Mouse (Mus musculus) myocyte (in vitro differentiated cells): ENCODE data around the gene Plcb3.

Experiments used
- POLR2A ChIP-seq: IDR thresholded peaks from one replicate; pipeline ENCODE4 v1.6.1; 2011; ENCODE audit warnings: low read depth, mild to moderate bottlenecking, control low read depth, moderate library complexity; ENCODE audit not compliant: insufficient read length
- POLR2AphosphoS2 ChIP-seq: IDR thresholded peaks from one replicate; pipeline ENCODE4 v1.6.1; 2011; ENCODE audit warnings: low read depth, control low read depth; ENCODE audit not compliant: insufficient read length
- SRF ChIP-seq: IDR thresholded peaks from one replicate; pipeline ENCODE4 v1.6.1; 2011; ENCODE audit warnings: low read depth; ENCODE audit not compliant: control insufficient read depth, insufficient read length
- TCF12 ChIP-seq: IDR thresholded peaks from one replicate; pipeline ENCODE4 v1.6.1; 2011; ENCODE audit warnings: mild to moderate bottlenecking, control low read depth; ENCODE audit not compliant: poor library complexity, insufficient read depth, severe bottlenecking

DNA sequence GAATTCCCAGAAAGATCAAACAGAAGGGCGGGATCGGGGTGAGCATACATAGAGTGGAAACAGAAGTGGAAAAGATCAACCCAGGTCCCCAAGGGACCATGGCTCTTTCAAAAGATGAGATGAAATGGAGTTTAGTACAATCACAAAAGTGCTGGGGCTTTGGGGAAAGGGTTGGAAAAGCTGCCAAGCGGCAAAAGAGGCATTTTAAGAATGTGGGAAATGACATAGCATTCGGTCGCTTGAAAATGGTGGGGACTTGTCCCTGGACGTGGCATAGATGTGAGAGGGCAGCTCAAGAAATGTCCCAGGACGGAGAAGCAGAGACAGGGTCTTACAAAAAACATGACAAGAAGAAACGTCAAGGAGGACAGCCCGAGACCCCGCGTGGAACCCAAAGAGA is 67.2 kb downstream of the Plcb3 start:
- TF ChIP-seq SRF (no peak), POLR2A (no peak), POLR2AphosphoS2 (no peak), TCF12 (no peak)
